Mouse (Mus musculus) stomach, postnatal 0 days (tissue): Measurements from ENCODE around the gene Duox1.

Experiments used
- CTCF ChIP-seq: IDR thresholded peaks from 2 replicates; pipeline ENCODE4 v1.5.1; 2016; ENCODE audit warnings: antibody characterized with exemption, low read depth, mild to moderate bottlenecking, moderate library complexity
- EP300 ChIP-seq: optimal IDR thresholded peaks from 2 replicates; pipeline ENCODE3; 2016; ENCODE audit warnings: antibody characterized with exemption

GRCm38 (mm10) chr2:122354191-122354929 lies 38.9 kb downstream of the Duox1 start:
- no peak for TF ChIP-seq CTCF
- no peak for TF ChIP-seq EP300
